Mouse (Mus musculus): ENCODE measurements at regions not wholly inside any gene's neighbourhood (a gene's known extent, or its start where the extent isn't known, plus 50 kb on each side); places are given as distances from the start of the nearest gene placed in this dataset.
A peak's percentile ranks its signal among the peaks of the same experiment; 100 is the strongest.

DNA sequence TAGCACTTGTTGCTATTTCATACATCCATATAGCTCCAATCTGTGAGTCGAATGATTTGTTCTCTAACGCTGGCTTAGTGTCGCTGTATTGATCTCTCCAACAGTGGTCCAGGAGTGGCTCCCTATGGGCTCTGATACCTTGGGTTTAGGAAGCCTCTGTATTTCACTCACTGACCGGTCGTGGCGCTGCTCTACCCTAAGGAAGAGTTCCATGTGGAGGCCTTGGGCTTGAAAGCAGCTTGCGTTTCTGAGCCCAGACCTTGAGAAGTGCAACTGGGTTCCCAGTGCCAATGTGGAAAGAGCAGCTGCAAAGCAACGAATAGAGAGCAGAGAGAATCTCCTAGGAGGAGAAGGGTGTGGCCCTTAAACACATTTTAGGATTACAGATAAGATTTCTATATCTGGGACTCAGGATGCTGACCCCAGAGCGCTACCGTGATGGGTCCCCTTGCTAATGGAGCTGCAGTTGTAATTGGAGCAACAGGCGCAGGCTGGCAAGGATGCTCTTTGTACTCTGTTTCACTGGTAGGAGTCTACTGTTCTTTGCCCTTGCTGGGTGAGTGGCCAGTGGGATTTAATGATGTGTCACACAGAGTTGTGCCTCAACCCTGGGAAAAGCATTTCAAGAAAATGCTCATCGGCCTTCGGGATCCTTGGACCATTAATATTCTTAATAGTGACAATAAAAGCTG, 96.7 kb upstream of the Map4k3 start:
- Histone ChIP-seq H3K27me3 (ENCODE audit: insufficient read depth, low read length) (no peaks in the 10 kb centered on the region), H3K36me3 (ENCODE audit: insufficient read depth, low read length) (no peaks in the 10 kb centered on the region), H3K4me2 (ENCODE audit: low read length) (peak overlapping the region; percentile 11; the same call in 1 of the 2 replicates), H3K4me3 (replicated peaks; ENCODE audit: low read depth, low read length) (no peak overlapping the region), H3K27ac (peak overlapping the region; percentile 81), H3K9me3 (replicated peaks; ENCODE audit: low read length) (no peaks in the 10 kb centered on the region), H3K4me1 (replicated peaks; ENCODE audit: insufficient read depth, low read length) (no peaks in the 10 kb centered on the region; the same call in none of the 2 replicates), H3K9ac (ENCODE audit: low read depth, low read length) (no peak overlapping the region)
- ATAC-seq (replicated peaks; ENCODE audit: low FRiP score, low read depth) (peak; percentile 86), DNase-seq (ENCODE audit: low spot score) (peak; percentile 18)
- TF ChIP-seq CTCF (IDR thresholded peaks at IDR 0.05; ENCODE audit: low read depth) = peak; percentile 11; the same call in 1 of the 2 replicates
- 50% methylated on average over 13 of the region's 13 CpGs for WGBS

DNA sequence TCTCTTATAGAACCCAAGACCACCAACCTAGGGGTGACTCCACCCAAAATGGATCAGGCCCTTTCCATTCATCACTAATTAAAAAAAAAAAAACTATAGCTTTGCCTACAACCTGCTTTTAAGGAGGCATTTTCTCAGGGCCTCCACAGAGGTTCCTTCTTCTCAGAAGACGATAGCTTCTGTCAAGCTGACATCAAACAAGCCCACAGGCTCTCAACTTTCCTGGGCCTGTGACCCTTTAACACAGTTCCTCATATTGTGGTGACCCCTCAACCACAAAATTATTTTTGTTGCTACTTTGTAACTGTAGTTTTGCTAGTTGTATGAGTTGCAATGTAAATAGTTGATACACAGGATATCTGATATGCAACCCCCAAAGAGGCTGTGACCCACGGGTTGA, 96.0 kb upstream of the Map4k3 start:
- H3K9ac ChIP-seq (ENCODE audit: low read depth, low read length) = no peak overlapping the region
- no peaks in the 10 kb centered on the region for H3K36me3 ChIP-seq (ENCODE audit: insufficient read depth, low read length)
- H3K9me3 ChIP-seq (replicated peaks; ENCODE audit: low read length) = no peaks in the 10 kb centered on the region
- no peaks in the 10 kb centered on the region for H3K27me3 ChIP-seq (ENCODE audit: insufficient read depth, low read length)
- no peak for DNase-seq (ENCODE audit: low spot score)
- no peak for ATAC-seq (replicated peaks; ENCODE audit: low FRiP score, low read depth)
- WGBS = 71% methylated on average over 2 of the region's 2 CpGs
- peak overlapping the region; percentile 81; the same call in 1 of the 2 replicates for H3K27ac ChIP-seq
- no peak overlapping the region for H3K4me2 ChIP-seq (ENCODE audit: low read length)
- no peaks in the 10 kb centered on the region; the same call in none of the 2 replicates for H3K4me1 ChIP-seq (replicated peaks; ENCODE audit: insufficient read depth, low read length)
- H3K4me3 ChIP-seq (replicated peaks; ENCODE audit: low read depth, low read length) = no peak overlapping the region
- no peak for TF ChIP-seq CTCF (IDR thresholded peaks at IDR 0.05; ENCODE audit: low read depth)

DNA sequence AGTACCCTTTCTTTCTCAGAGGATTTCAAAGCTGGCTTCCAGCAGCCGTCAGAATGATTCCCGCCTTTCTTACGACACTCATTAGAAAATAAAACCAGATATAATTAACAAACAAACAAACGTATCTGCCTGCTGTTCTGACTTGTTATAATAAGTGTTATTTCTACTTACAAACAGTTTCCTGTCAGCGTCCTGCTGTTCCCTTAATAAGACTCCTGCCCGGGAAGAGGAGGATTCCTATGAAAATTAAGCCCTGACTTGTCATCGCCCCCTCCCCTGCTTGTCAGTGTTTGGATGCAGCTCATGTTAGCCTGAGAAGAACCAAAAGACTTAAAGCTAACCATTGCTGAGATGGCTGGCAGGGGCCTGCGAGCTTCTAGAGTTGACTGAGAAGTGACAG, 92.6 kb upstream of the Map4k3 start:
- ATAC-seq (replicated peaks; ENCODE audit: low FRiP score, low read depth) = no peak
- Histone ChIP-seq H3K9ac (ENCODE audit: low read depth, low read length) (no peak overlapping the region), H3K27me3 (ENCODE audit: insufficient read depth, low read length) (no peaks in the 10 kb centered on the region), H3K27ac (no peak overlapping the region), H3K9me3 (replicated peaks; ENCODE audit: low read length) (no peaks in the 10 kb centered on the region), H3K36me3 (ENCODE audit: insufficient read depth, low read length) (no peaks in the 10 kb centered on the region), H3K4me2 (ENCODE audit: low read length) (no peak overlapping the region), H3K4me3 (replicated peaks; ENCODE audit: low read depth, low read length) (no peak overlapping the region), H3K4me1 (replicated peaks; ENCODE audit: insufficient read depth, low read length) (peaks cover 4% of the 10 kb centered on the region)
- no peak for TF ChIP-seq CTCF (IDR thresholded peaks at IDR 0.05; ENCODE audit: low read depth)
- DNase-seq (ENCODE audit: low spot score) = peak; percentile 17
- WGBS = 60% methylated on average over 8 of the region's 8 CpGs

DNA sequence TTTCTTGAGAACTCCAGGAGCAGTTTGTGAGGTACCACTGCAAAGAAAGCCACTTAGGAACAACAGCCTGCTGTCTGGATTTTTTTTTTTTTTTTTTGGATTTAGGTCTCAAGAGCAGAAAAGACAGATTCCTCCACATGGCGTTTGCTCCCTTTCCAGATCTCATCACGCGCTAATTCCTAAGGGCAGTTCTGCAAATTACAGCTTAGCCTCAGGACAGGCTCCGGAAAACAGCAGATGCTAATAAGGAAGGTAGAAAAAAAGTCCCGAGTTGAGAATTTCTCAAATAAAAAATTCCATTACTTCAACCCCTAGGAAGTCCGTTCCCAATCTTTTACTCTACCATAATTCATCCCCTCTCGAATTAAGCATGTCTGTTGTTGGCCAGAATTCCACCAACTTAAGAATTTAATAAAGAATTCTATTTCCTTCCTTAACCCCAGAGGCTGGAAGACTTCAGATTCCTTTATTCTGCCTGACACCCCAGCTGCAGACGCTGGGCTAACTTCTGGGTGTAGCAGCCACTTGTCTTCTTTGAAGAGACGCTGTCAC, 90.3 kb upstream of the Map4k3 start:
- H3K9ac ChIP-seq (ENCODE audit: low read depth, low read length) = no peak overlapping the region
- DNase-seq (ENCODE audit: low spot score) = peak; percentile 86
- H3K36me3 ChIP-seq (ENCODE audit: insufficient read depth, low read length) = no peaks in the 10 kb centered on the region
- no peaks in the 10 kb centered on the region for H3K27me3 ChIP-seq (ENCODE audit: insufficient read depth, low read length)
- TF ChIP-seq CTCF (IDR thresholded peaks at IDR 0.05; ENCODE audit: low read depth) = no peak
- no peak for ATAC-seq (replicated peaks; ENCODE audit: low FRiP score, low read depth)
- peak overlapping the region; percentile 27 for H3K27ac ChIP-seq
- peaks cover 7% of the 10 kb centered on the region; the same call in 1 of the 2 replicates for H3K4me1 ChIP-seq (replicated peaks; ENCODE audit: insufficient read depth, low read length)
- WGBS = 44% methylated on average over 9 of the region's 9 CpGs
- H3K9me3 ChIP-seq (replicated peaks; ENCODE audit: low read length) = no peaks in the 10 kb centered on the region
- H3K4me2 ChIP-seq (ENCODE audit: low read length) = no peak overlapping the region
- H3K4me3 ChIP-seq (replicated peaks; ENCODE audit: low read depth, low read length) = no peak overlapping the region

DNA sequence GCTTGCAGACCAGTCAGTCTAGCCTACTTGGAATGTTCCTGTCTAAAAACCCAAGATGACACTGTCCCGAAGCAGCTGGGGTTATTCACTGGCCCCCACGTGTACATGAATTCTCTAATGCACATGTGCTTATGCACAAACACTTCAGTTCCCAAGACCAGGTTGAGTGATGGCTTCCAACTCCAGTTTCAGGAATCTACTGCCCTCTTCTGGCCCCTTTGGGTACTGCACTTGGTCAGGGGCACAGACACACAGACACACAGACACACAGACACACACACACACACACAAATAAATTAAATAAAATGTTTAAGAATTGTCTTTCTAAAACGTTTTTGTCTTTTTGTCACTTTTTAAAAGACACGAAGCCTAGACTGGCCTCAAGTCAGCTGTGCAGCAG, 87.5 kb upstream of the Map4k3 start:
- Histone ChIP-seq H3K27ac (no peak overlapping the region), H3K9me3 (replicated peaks; ENCODE audit: low read length) (no peaks in the 10 kb centered on the region), H3K27me3 (ENCODE audit: insufficient read depth, low read length) (no peaks in the 10 kb centered on the region), H3K4me2 (ENCODE audit: low read length) (no peak overlapping the region), H3K9ac (ENCODE audit: low read depth, low read length) (no peak overlapping the region), H3K4me1 (replicated peaks; ENCODE audit: insufficient read depth, low read length) (peaks cover 10% of the 10 kb centered on the region; the same call in 1 of the 2 replicates), H3K36me3 (ENCODE audit: insufficient read depth, low read length) (no peaks in the 10 kb centered on the region), H3K4me3 (replicated peaks; ENCODE audit: low read depth, low read length) (no peak overlapping the region)
- WGBS = 83% methylated on average over 4 of the region's 4 CpGs
- TF ChIP-seq CTCF (IDR thresholded peaks at IDR 0.05; ENCODE audit: low read depth) = peak; percentile 69
- DNase-seq (ENCODE audit: low spot score) (no peak), ATAC-seq (replicated peaks; ENCODE audit: low FRiP score, low read depth) (no peak)

DNA sequence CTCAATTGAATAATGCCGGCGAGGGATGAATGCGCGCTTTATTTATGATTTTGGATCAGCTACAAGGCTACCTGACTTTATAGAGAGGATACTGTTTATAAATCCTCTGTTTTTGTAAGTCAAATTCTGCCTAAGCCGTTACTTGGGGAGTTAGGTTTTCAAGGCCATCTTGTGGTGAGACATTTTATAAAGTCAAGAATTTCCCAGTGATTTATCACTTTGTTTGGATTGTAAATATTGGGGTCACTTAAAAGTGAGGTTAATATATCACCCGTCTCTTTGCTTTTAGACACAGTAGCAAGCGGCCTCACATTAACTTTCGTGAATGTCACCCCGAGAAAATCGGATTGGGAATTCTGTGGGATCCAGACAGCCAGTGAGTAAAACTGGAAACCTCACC, 84.9 kb upstream of the Map4k3 start:
- no peak for ATAC-seq (replicated peaks; ENCODE audit: low FRiP score, low read depth)

More for the DNA sequence above, 84.9 kb upstream of the Map4k3 start:
- no peak overlapping the region for H3K4me3 ChIP-seq (replicated peaks; ENCODE audit: low read depth, low read length)
- H3K4me1 ChIP-seq (replicated peaks; ENCODE audit: insufficient read depth, low read length) = peaks cover 9% of the 10 kb centered on the region; the same call in 1 of the 2 replicates
- H3K4me2 ChIP-seq (ENCODE audit: low read length) = peak overlapping the region; percentile 8
- WGBS = 40% methylated on average over 10 of the region's 10 CpGs
- H3K9ac ChIP-seq (ENCODE audit: low read depth, low read length) = no peak overlapping the region
- peak; percentile 40 for TF ChIP-seq CTCF (IDR thresholded peaks at IDR 0.05; ENCODE audit: low read depth)
- H3K27me3 ChIP-seq (ENCODE audit: insufficient read depth, low read length) = no peaks in the 10 kb centered on the region
- H3K36me3 ChIP-seq (ENCODE audit: insufficient read depth, low read length) = no peaks in the 10 kb centered on the region
- H3K27ac ChIP-seq = no peak overlapping the region
- no peaks in the 10 kb centered on the region for H3K9me3 ChIP-seq (replicated peaks; ENCODE audit: low read length)
- DNase-seq (ENCODE audit: low spot score) = peak; percentile 78

Measured in kidney, postnatal 0 days (tissue).